Mouse (Mus musculus) kidney, adult 8-10 months (tissue): ENCODE measurements around the gene Prune2.

Experiments
- DNase-seq, 2 experiments: peaks; one replicate each; pipeline ENCODE4 v3.0.0; 2022

Gene Prune2

DNA sequence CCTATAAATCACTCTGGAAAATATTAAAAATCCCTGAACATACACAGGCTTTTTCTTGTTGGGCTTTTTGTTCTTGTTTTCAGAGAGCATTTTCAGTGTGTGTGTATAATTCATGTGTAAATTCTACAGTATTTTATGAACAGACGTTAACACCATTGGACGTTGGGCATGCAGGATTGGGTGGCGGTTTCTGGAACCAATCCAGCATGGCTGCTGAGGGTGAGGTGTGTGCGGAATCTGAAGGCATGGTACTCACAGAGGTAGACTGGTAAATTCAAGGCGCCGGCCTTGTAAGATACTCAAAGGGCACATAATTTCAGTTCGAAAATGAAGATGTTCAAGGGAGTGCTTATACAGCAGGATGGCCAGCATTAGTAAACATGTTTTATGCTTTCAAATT lies 251.2 kb downstream of the Prune2 start:
- DNase-seq, result no peak

DNA sequence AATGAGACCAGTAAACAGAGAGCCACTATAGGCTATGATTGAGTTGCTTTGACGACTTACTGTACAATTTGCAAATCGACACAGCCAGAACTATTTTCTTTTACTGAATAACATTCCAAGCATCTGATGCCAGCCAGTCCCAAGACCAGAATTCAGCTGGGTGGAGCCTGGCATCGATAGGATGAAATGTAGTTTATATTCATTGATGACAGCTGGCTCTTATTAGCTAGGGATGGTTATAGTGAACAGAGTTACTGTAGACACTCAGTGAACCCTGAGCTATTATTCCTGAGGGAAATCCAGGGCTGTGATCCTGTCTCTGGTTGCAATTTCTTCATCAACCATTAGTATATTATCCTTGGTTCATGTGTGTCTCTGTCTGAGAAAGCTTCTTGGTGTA lies 254.6 kb downstream of the Prune2 start:
- no peak for DNase-seq

DNA sequence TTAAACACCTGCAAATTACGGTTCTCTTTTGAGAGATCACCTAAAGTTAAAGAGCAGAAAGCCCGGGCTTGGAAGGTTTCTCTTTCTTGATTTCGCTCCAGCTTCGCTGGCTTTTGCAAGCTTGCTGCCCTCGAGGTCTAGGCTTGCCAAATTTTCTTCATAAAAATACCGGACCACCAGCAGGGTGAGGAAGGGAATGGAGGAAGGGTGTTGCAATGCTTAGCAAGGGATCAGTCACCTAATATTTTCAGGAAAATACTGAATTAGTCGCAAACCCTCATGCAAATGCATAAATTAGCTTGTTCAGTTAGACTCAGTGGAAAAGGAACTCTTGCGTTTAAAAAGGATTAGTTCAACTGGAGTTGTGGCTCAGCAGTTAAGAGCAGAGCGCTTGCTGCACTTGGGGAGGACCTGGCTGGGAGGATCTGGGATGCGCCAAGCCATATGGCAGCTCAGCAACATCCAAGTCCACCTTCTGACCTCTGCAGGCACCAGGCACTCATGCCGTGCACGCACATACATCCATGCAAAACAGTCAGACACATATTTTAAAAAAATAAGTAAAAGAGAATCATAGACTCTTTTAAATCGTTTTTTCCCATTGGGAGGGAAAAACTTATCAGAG lies 259.1 kb downstream of the Prune2 start:
- no peak for DNase-seq

DNA sequence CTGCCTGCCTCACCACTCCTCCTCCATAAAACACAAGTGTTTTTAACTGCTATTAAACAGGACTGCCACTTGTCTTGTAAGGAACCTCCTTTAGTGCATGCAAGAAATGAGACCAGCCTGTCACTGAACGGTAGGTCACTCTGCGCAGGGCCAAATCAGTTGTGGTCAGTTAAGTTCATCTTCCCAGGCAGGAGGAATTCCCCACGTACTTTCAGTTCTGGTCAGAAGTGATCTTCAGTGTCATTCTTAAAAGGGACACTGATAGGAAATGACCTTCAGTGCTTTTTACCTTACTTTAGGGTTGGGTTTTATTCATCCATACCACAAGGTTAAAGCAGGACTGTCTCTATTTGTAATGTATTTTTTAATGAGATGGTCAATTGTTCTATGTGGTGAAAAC lies 262.3 kb downstream of the Prune2 start:
- DNase-seq, result no peak

DNA sequence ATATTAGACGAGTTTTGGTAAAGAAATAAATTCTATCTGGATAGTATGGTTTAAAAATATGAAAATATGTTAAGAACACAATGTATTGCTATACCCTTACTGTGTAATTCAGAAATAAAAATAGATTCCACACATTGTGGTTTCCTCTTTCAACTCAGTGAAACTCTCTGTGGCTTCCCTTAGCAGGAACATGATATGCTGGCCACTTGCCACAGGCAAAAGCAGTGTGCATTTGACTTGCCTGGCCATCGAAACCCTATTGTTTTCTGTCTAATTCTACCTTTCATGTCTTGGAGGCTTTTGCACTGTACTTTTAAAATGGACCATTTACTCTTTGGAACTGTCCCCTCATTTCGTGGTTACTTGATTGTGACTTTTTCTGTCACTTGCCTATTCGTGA lies 267.9 kb downstream of the Prune2 start:
- no peak for DNase-seq

DNA sequence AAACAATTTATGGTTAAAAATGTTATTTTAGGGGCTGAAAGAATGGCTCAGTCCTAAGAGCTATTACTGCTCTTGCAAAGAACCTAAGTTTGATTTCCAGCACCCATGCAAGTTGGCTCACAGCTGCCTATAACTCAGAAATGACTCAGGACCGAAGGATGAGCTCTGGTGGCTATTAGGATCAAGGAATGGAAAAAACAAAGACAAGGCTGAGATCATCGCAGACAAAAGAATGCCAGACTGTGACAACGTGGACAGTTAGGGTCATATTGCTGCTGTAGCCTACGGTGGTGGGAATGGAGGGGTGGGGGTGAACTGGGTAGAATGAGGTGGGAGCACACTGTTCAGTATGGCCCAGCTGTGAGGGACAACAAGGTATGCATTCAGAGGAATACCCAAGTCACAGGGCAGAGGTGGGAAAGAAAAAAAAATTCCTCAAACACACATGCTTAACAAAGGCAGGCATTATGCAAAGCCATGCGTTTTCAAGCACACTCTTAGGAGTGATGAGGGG lies 269.7 kb downstream of the Prune2 start:
- DNase-seq, result no peak

DNA sequence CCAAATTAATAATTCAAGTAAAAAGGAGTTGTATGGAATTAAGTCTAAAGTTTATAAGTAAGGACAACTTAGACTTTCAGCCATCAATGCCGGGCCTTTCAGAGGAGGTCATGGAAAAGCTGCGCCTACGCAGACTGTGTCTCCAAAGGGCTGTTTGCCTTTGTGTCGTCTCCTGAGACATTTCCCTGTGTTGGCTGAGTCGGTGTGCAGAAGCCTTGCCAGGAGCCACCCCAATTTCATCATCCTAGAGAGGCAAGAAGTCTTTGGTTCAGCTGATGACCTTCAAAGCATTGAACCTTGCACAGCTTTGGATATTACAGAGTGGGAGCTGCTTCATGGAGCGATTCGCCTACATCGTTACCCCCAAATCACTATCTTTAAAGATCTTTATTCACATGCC lies 270.2 kb downstream of the Prune2 start:
- DNase-seq, result no peak

DNA sequence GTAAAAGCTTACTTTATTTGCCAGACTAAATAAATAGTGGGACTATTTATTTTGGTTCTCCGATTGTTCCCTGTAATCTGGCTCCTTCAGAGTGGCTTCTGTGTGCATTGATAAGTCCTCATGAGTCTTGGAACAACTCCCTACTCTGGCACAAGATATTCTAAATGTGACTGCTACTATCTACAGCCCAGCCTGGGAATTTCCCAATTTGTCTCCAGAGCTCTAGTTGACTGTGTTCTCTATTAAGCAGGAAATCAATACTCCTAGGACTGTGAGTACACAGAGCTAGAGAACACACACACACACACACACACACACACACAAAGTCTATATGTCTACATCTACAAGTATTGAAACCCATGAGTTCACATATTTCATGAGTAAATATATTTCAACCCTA lies 274.1 kb downstream of the Prune2 start:
- DNase-seq, result no peak

DNA sequence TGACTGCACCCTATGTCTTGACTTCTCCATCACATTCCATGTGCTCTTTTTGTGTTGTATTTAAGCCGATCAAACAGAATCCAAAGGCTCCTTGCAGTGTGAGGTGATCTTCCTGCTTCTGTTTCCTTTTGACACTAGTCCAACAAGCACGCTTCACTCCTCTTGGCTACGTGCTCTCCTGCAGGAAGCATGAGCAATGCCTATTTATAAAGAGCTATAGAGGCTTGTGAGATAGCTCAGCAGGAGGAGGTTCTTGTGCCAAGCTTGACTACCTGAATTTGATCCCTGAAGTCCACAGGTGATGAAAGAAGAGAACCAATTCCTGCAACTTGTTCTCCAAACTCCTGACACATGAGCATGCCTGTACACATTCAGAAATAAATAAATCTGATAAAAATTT lies 282.6 kb downstream of the Prune2 start:
- no peak for DNase-seq

DNA sequence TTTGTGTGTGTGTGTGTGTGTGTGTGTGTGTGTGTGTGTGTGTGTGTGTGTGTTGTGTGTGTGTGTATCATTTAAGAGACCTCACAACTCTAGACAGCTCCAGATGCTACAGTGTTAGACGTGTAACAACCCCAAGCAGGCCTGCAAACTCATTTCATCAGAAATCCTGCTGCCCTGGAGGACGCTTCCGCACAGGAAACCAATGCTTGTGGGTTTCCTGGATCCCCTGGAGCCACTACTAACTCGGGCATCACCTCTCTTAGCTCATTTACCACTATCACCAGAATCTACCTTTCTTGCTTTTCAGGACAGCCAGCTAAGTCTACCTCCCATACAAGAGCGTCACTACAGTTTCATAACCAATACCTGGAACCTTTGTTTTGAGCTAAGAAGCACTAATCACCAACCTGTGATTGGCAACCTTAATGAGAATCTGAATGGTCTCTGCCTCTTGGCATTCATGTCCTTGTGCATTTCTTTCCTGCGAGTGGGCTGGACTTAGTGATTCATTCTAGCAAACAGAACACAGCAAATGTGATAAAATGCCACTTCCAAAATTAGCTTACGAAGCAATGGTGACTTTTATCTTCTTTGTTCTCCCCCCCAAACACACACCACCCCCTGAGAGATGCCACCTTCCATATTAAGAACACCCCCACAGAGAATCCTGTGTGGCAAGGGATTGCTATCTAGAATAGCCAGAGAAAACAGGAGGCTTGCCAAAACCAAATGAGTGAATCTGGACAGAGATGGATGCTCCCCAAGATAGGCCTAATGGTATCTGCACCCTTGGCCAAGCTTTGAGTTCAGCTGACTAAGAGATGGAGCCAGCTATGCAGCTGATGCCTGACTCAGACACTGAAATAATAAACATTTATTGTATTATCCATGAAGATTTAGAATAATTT lies 284.5 kb downstream of the Prune2 start:
- DNase-seq, result no peak

DNA sequence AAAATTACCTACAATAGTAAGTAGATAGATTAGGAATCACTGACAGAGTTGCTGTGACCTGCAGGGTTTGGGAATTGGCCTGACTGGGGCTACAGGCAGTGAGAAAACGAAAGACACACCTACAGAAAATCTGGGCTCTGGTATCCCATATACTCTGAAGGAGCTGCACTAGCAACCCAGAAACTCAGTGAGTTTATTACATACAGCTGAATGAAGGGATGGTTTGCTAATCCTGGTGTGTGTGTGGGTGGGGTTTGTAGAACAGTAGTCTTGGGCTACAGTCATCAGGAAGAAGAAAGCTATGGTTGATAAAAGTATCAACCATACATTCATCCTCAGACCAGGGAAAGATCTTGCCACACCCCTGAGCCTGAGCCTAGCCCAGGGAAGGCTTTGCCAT lies 285.3 kb downstream of the Prune2 start:
- DNase-seq, result no peak

DNA sequence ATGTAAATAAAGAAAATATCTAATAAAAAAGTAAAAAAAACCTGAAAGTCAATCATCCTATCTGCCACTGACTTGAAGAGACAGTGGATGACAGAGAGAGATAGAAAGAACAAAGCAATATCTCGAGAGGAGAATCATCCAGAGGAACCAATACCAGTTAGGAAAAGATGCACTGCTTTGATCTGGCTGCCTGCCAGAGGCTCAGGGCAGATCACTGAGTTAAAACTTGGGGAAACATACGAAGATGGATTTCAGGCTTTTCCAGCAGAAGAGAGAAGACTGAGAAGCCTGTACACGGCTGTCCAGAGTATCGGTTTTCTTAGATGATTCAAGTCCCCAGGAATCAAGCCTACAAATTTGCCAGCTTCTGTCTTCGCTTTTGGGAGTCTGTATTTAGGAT lies 287.0 kb downstream of the Prune2 start:
- no peak for DNase-seq

DNA sequence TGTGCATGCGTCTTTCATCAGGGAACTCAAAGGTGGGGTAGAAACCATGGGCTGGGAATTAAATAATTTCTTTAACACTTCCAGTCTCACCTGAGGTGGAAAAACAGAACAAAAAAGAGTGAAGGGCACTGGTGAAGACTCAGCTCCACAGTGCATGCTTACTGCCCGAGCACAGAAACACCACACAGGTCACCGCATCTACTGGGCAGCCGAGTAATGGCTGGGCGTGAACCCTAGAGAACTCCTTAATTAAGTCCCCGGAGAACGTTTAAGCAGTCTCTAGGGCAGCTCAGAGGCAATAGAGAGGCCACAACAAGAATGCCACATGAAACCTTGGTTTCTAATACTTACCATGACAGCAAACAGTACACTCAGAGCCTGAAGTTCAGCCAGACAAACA lies 288.6 kb downstream of the Prune2 start:
- DNase-seq, result no peak

DNA sequence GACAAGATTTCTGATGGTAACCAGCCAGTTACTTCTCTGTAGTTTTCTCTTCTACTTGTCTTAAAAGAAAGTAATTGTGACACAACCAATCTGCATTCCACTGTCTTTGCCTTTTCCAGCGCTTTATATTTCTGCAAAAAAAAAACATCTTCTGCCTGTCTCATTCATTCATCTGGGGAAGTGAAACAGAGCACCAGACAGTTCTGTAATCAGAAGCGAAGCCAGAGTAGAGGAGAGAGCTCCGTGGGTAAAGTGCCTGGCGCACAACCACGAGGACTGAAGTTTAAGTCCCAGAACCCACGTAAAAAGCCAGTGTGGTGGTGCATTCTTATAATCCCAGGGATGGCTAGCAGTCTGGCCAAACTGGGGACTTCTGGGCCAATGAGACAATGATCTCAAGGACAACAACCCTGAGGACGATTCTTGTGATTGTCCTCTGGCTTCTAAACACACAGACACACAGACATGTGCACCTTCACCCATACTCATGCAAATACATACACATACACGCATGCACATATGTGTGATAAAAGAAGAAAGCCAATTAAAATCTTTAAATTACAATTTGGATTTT lies 291.5 kb downstream of the Prune2 start:
- DNase-seq, result no peak

DNA sequence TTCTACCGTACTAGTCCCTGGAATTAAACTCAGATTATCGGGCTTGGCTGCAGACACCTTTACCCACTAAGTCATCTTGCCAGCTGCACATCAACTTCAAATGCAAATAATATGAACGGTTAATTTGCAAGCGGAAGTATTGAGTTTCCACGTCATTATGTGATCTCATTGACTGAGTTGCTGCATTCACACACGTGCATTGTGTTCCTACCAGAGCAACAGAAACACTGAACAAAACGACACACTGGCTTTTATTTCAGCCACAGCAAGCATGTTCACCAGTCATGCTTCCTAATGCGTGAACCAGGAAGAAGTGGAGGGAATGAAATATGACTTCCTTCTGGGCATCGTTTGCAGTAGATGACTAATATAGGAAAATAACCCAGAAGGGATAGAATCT lies 293.8 kb downstream of the Prune2 start:
- DNase-seq, result no peak

DNA sequence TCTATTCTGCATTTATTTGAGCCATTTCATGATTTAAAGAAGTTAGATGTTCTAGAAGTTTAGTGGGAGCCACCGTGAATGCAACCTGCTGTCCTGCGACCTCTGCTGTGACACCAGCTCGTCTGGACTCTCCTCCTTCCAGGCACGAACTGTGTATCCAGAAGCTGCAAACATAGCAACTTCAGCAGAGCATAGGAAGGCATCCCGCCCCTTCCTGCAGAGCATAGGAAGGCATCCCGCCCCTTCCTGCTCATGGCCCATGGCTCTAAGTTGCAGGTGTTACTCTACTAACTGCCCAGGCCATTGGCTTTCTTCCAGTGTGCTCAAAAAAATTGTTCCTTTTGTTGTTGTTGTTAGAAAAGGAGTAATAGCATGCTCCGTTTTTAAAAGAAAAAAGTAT lies 294.9 kb downstream of the Prune2 start:
- no peak for DNase-seq

DNA sequence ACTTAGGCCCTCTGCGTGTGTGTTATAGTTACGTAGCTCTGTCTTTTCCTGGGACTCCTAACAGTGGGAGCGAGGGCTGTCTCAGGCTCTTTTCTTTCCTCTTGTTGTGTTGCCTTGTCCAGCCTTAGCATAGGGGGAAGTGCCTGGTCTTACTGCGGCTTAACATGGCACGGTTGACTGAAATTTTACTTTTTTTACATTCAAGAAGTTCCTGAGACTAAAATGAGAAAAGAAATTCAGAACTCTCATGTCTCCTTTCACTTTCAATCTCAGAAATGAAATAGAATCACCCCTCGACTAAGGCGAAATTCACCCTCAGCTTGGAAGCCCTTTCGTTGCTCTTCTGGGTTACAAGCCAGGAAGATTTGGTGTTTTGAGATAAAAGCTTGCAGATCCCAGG lies 295.5 kb downstream of the Prune2 start:
- DNase-seq, result no peak

DNA sequence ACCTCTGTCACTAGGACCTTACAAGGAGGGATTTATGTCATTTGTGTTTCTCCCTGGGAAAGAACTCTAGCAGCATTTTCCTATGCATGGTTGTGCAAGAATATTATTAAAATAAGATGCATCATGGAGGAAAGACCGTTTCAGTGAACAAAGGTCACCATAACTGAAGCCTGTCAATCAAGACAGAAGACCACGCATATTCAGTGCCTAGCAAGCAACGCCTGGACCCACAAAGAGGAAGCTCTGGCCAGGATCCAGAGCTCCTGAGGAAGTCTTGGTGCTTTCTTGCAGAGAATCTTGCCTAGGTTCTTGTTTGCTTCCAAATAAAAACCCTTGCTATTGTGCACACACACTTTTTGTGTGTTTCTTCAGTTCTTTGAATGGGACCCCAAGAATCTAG lies 296.9 kb downstream of the Prune2 start:
- no peak for DNase-seq

DNA sequence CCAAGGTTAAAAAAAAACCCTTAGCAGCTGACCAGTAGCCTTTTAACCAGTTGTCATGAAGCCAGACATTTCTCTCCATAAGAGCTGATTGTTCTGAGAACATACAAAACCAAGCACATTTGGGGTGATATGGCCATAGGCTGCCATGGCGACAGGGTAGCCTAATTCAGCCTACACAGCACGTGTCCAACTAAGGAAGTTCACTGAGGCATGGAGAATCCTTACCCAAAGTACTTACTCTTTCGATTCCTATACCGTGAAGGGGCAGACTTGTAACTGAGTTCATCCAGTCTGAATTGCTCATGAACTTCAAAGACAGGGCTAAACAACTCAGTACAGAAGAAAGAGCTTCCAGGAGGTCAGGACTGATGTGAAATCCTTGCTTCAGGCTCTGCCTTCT lies 299.6 kb downstream of the Prune2 start:
- DNase-seq, result no peak

DNA sequence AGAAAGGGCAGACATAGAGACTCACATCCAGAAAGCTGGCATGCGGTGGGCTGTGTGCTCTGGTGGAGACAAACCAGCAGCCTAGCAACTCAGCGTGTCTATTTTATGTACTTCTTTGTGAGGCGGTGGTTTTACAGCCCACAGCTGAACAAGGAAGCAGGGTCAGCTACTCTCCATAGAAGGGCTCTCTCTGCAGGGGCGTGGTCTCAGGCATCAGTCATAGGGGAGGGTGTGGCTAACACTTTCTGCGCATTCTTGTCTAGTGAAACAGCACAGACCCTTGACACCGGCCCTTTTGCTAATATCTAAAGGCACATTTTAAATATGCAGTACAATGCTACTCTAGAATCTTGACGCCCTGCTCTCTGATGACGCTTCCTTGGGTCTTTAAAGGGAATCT lies 300.5 kb downstream of the Prune2 start:
- DNase-seq, result no peak

DNA sequence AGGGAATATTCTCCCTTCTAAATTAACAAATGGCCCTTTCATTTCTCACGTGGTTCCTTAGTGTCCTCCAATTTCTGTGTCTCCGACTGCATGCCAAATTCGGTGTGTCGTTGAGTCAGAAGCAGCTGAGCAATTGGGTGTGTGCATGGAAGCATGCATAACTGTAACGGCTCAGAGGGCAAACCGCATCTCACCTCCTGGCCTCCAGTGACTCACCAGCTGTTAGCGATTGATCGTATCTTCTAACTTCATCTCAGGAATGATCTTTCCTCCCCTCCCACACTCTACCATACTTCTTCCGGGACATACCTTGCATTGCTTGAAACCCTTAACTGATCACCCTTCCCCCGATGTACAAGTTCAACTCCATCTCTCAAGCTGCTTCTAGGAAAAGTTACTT lies 300.9 kb downstream of the Prune2 start:
- DNase-seq, result no peak

DNA sequence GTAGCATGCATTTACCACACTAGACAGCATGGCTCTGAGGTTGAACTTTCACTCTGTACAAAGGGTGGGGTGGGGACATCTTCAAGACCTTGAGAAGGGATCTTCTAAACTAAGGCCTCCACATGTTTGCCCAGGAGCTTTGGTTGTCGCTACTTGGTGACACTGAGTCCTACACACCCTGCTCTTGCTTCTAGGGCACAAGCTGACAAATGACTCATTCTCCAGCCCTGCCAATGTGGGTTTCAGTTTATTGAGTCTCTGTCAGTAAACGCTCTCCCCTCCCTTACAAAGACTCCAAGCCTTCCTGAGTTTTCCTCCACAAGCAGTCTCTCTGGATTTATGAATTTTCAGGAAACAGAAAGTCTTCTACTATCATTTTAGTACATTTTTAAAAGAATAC lies 307.3 kb downstream of the Prune2 start:
- no peak for DNase-seq

DNA sequence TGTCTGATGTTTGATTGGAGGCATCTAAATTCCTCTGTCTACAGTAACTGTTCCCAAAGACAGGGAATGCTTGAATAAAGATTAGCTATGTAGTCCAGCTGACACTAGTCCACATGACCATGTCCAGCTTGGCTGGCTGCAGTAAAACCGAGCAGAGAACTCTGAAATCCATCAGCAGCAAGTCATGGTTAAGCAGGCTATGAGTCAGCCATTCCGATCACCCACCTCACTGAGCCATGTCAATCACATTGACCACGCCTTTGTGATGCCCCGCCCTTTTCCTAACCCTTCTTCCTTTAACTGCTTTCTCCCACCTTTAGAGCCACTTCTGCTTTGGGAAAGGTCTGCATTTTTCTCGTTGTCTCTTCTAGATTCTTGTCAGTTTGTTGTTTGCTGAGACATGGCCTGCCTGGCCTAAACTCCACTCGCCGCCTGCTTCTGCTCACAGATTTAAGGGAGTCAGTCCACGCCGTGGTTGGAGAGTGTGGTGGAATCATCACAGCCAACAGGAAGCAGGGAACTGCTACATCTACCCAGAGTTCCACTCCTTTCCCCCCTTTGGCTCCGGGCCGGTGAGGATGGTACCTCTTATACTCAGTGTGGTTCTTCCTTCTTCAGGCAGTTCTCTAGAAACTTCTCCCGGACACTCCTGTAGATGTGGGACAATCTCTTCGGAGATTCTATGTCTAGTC lies 307.9 kb downstream of the Prune2 start:
- peak; percentile 14 to 30 for DNase-seq
